Mouse (Mus musculus) midbrain, embryonic 16.5 days (tissue): ENCODE results near the gene Mtor. TPM values are rescaled to one million over a fixed set of nuclear protein-coding genes. Genes with fewer than 3 reads are reported as not detected.

ENCODE experiments used
- ATAC-seq: fragments of 200-750 bp; cut with Nextera tagmentation; 2 replicates; pipeline ENCODE4 v1.8.0; 2017; ENCODE audit warnings: moderate TSS enrichment
- H3K27ac ChIP-seq: fragments of 300-500 bp; sonication (generic); 2 replicates; pipeline ENCODE4 v1.5.1; 2014; ENCODE audit warnings: mild to moderate bottlenecking, low read length, mixed read lengths
- H3K27me3 ChIP-seq: fragments of 300-500 bp; sonication (generic); 2 replicates; pipeline ENCODE4 v1.6.1; 2014; ENCODE audit warnings: low read depth, low read length, mixed read lengths; ENCODE audit not compliant: control insufficient read depth, insufficient read depth
- H3K36me3 ChIP-seq: fragments of 300-500 bp; sonication (generic); 2 replicates; pipeline ENCODE4 v1.6.1; 2014; ENCODE audit warnings: mild to moderate bottlenecking, low read length, moderate library complexity, mixed read lengths; ENCODE audit not compliant: control insufficient read depth, insufficient read depth
- H3K4me1 ChIP-seq: fragments of 300-500 bp; sonication (generic); 2 replicates; pipeline ENCODE4 v1.6.1; 2014; ENCODE audit warnings: mild to moderate bottlenecking, low read length, mixed read lengths; ENCODE audit not compliant: control insufficient read depth, insufficient read depth
- H3K4me2 ChIP-seq: fragments of 300-500 bp; sonication (generic); 2 replicates; pipeline ENCODE4 v1.6.1; 2014; ENCODE audit warnings: mild to moderate bottlenecking, low read length, mixed read lengths
- H3K4me3 ChIP-seq: fragments of 300-500 bp; sonication (generic); 2 replicates; pipeline ENCODE4 v1.5.1; 2014; ENCODE audit warnings: low read depth, mild to moderate bottlenecking, low read length, moderate library complexity, mixed read lengths
- H3K9ac ChIP-seq: fragments of 300-500 bp; sonication (generic); 2 replicates; pipeline ENCODE4 v1.6.1; 2014; ENCODE audit warnings: low read depth, low read length, mixed read lengths
- H3K9me3 ChIP-seq: fragments of 300-500 bp; sonication (generic); replicated peaks from 2 replicates; pipeline ENCODE4 v1.6.1; 2014; ENCODE audit warnings: mild to moderate bottlenecking, low read length, mixed read lengths; ENCODE audit not compliant: control insufficient read depth, poor library complexity, severe bottlenecking
- WGBS: fragments of 180-500 bp; shearing (Covaris S2); extraction: QIAGEN DNeasy Blood & Tissue Kit; methylation state at CpG from one replicate; pipeline ENCODE4 v1.1.7; 2014; 5-methylcytosine and 5-hydroxymethylcytosine counted together
- polyA plus RNA-seq: library from polyadenylated mRNA; unstranded; fragments of >200 nt; fragmentation: Nextera tagmentation; extraction: Ambion mirVana; gene quantifications from 2 replicates; pipeline ENCODE4 v1.2.1, GENCODE M21; 2015

Gene Mtor
- polyA plus RNA-seq, 1 experiment from 2014 or later: 23.0 TPM

DNA sequence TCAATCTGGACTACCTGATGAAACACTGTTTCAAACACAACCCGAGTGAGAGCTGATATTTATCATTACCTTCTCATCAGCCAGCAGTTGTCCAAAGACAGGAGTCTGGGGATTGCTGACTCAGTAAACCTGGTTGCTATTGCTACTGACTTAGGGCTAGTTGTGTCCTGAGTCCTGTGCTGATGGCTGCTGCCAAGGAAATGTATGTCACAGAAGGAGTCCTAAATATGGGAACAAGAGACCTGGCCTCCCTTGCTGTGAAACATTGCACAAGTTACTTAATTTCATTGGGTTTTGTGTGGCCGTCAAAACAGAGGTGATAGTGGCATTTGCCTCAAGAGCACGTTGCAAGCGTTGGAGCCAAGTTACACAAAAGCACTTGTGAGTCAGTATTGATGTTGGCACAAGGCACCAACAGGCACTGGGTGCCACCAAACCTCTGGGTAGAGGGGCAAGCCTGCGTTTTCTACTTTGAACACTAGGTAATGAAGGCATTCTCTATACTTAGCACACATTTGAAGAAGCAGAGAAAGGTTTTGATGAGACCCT is 7.1 kb downstream of the Mtor start:
- Histone ChIP-seq H3K9me3 (no peaks in the 10 kb centered on the region), H3K4me2 (no peak overlapping the region), H3K9ac (no peak overlapping the region), H3K27ac (no peak overlapping the region), H3K4me3 (no peak overlapping the region), H3K4me1 (peaks cover 6% of the 10 kb centered on the region), H3K27me3 (no peaks in the 10 kb centered on the region), H3K36me3 (peaks cover 64% of the 10 kb centered on the region)
- ATAC-seq: no peak
- WGBS: 94% methylated on average over 5 of the region's 5 CpGs

- no peaks in the 10 kb centered on the region for H3K4me1 ChIP-seq
- peak; percentile 57 for ATAC-seq
- no peak overlapping the region; the same call in 1 of the 2 replicates for H3K27ac ChIP-seq
- peaks cover 67% of the 10 kb centered on the region for H3K36me3 ChIP-seq
- H3K27me3 ChIP-seq: no peaks in the 10 kb centered on the region
- 51% methylated on average over 12 of the region's 12 CpGs for WGBS
- no peaks in the 10 kb centered on the region for H3K9me3 ChIP-seq
- no peak overlapping the region for H3K4me3 ChIP-seq
- no peak overlapping the region for H3K4me2 ChIP-seq
- H3K9ac ChIP-seq: no peak overlapping the region
Measured at GRCm38 (mm10) chr4:148460656-148461284, 12.4 kb downstream of the Mtor start.

DNA sequence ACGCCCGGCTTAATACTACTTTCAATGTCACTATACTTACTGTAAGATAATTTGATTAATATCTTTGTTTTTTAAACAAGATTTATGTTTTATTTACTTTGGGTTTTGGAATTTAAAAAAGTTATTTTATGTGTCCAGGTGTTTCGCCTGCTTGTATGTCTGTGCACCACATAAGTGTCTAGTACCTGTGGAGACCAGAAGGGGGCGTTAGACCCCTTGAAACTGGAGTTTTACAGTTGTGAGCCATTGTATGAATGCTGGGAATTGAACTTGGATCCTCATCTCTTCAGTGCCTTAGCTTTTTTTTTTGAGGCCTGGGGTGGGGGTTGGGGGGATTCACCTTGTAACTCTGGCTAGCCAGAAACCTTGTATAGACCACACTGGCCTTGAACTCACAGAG is 13.4 kb downstream of the Mtor start:
- Histone ChIP-seq H3K4me3 (no peak overlapping the region), H3K9me3 (no peaks in the 10 kb centered on the region), H3K27me3 (no peaks in the 10 kb centered on the region), H3K27ac (no peak overlapping the region), H3K4me1 (no peaks in the 10 kb centered on the region), H3K36me3 (peaks cover 70% of the 10 kb centered on the region), H3K9ac (no peak overlapping the region), H3K4me2 (no peak overlapping the region)
- no peak for ATAC-seq
- 83% methylated on average over 4 of the region's 4 CpGs for WGBS

DNA sequence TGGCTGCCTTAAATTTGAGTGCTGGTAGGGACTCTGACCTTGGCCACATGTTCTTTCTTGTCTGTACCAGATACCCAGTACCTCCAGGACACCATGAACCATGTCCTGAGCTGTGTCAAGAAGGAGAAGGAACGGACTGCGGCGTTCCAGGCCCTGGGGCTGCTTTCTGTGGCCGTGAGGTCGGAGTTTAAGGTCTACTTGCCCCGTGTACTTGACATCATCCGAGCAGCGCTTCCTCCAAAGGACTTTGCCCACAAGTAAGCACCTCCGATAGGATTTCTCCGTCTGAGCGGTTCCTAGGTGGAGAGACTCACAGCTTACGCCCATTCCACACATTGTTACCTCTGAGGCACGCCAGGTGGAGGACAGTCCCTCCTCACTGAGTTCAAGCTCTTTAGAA is 14.3 kb downstream of the Mtor start:
- Histone ChIP-seq H3K4me3 (no peak overlapping the region), H3K36me3 (peaks cover 69% of the 10 kb centered on the region), H3K4me1 (no peaks in the 10 kb centered on the region), H3K4me2 (no peak overlapping the region), H3K9me3 (no peaks in the 10 kb centered on the region), H3K9ac (no peak overlapping the region), H3K27ac (no peak overlapping the region), H3K27me3 (no peaks in the 10 kb centered on the region)
- WGBS: 98% methylated on average over 13 of the region's 13 CpGs
- ATAC-seq: no peak

GRCm38 (mm10) chr4:148463208-148463960 is 15.0 kb downstream of the Mtor start:
- Histone ChIP-seq H3K27me3 (no peaks in the 10 kb centered on the region), H3K9me3 (no peaks in the 10 kb centered on the region), H3K9ac (no peak overlapping the region), H3K4me2 (no peak overlapping the region), H3K36me3 (peaks cover 72% of the 10 kb centered on the region), H3K27ac (no peak overlapping the region), H3K4me3 (no peak overlapping the region), H3K4me1 (no peaks in the 10 kb centered on the region)
- 67% methylated on average over 14 of the region's 14 CpGs for WGBS
- ATAC-seq: no peak

DNA sequence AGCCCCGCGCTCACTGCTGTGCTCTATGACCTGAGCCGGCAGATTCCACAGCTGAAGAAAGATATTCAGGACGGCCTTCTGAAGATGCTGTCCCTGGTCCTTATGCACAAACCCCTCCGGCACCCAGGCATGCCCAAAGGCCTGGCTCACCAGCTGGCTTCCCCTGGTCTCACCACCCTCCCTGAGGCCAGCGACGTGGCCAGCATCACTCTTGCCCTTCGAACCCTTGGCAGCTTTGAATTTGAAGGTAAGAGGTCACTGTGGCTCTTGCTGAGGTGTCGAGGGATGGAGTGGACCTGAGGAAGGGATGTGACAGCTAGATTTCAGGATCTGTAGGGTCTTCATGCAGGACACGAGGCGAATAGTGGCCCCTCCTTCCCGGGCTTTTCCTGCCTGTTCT is 15.9 kb downstream of the Mtor start:
- H3K4me1 ChIP-seq: no peaks in the 10 kb centered on the region
- peaks cover 70% of the 10 kb centered on the region for H3K36me3 ChIP-seq
- 95% methylated on average over 12 of the region's 12 CpGs for WGBS
- H3K4me3 ChIP-seq: no peak overlapping the region
- H3K27ac ChIP-seq: no peak overlapping the region
- H3K9ac ChIP-seq: no peak overlapping the region
- H3K4me2 ChIP-seq: no peak overlapping the region
- no peaks in the 10 kb centered on the region for H3K27me3 ChIP-seq
- no peak for ATAC-seq
- H3K9me3 ChIP-seq: no peaks in the 10 kb centered on the region

- Histone ChIP-seq H3K9me3 (no peaks in the 10 kb centered on the region), H3K9ac (no peak overlapping the region), H3K27ac (no peak overlapping the region), H3K4me1 (no peaks in the 10 kb centered on the region), H3K4me2 (no peak overlapping the region), H3K36me3 (peaks cover 70% of the 10 kb centered on the region), H3K4me3 (no peak overlapping the region), H3K27me3 (no peaks in the 10 kb centered on the region)
- WGBS: 99% methylated on average over 12 of the region's 12 CpGs
- ATAC-seq: no peak
Measured at GRCm38 (mm10) chr4:148464869-148465268, 16.5 kb downstream of the Mtor start.

DNA sequence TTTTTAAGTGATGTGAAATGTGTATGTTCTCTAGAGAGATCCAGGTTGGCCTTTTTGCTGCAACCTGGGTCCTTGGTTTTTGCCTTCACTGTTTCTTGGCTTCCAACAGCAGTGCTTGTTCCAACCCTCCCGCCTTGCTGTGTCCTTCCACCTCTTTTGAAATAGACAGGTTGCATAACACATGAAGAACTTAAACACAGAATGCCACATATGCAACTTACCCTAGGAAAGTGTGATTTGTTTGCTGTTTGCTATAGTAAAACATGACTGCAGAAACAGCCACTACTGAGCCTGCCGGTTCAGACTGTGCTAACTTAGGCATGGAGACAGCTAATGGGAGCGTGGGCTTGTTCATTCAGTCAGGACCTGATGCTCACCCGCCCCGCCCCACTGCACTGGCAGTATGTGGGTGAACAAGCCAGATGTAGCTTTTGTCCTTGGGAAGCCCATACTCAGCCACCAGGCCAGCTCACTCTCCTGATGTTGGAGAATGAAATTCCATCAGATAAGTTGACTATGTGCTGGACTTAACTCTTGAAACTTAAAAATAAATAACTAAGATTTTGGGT is 18.2 kb downstream of the Mtor start:
- Histone ChIP-seq H3K27ac (no peak overlapping the region), H3K4me2 (no peak overlapping the region), H3K36me3 (peaks cover 78% of the 10 kb centered on the region), H3K4me3 (no peak overlapping the region), H3K9ac (no peak overlapping the region), H3K27me3 (no peaks in the 10 kb centered on the region), H3K4me1 (no peaks in the 10 kb centered on the region), H3K9me3 (no peaks in the 10 kb centered on the region)
- WGBS: 97% methylated on average over 5 of the region's 5 CpGs
- no peak for ATAC-seq

DNA sequence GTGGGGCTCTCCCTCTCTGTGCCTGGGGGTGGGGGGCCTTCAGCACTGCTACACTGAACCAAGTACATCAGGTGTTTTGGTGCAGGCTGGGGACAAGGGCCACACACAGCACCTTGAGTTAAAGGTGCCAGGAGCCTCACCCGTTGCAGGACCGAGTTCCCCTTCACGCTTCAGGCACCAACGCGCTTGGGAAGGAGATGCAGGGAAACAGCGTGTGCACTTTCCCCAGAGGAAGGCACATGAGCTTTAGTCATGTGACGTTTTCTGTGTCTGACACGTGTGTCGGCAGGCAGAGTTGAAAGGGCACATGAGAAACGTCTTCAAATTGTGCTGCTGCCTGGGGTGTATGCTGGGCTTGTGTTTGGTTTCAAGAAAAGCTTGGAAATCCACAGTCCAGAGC is 20.0 kb downstream of the Mtor start:
- no peak overlapping the region for H3K27ac ChIP-seq
- 87% methylated on average over 10 of the region's 10 CpGs for WGBS
- no peak overlapping the region for H3K4me2 ChIP-seq
- H3K27me3 ChIP-seq: no peaks in the 10 kb centered on the region
- no peak for ATAC-seq
- no peaks in the 10 kb centered on the region for H3K9me3 ChIP-seq
- no peak overlapping the region for H3K9ac ChIP-seq
- H3K4me1 ChIP-seq: no peaks in the 10 kb centered on the region
- H3K4me3 ChIP-seq: no peak overlapping the region
- peaks cover 87% of the 10 kb centered on the region for H3K36me3 ChIP-seq
